8 mouse cellular contexts compared by ENCODE assay signal in genomic region chrX:143996716-143997115, GRCm38 (mm10).
A peak's percentile ranks its signal among the peaks of the same experiment; 100 is the strongest.
DNase-seq lines count a peak whose midpoint lies in the region; ATAC-seq lines count a peak whose summit lies in the region.

No protein-coding gene starts in this region.

- no peak overlapping the region for H3K4me2 ChIP-seq in forebrain, embryonic 11.5 days (ENCODE audit: low read depth, low read length, severe bottlenecking)
- H3K4me2 ChIP-seq in hindbrain, embryonic 13.5 days, result 0 out of 2 replicates have a peak overlapping the region, but pooled peaks have one; percentile 15
- H3K4me2 ChIP-seq in neural tube, embryonic 14.5 days (ENCODE audit: low read depth, low read length), result peak overlapping the region; percentile 12; the same call in 1 of the 2 replicates

- H3K9me3 ChIP-seq in forebrain, embryonic 11.5 days (ENCODE audit: control insufficient read depth, low read length), result no peaks in the 10 kb centered on the region
- H3K9me3 ChIP-seq in hindbrain, embryonic 13.5 days, result no peaks in the 10 kb centered on the region
- H3K9me3 ChIP-seq in neural tube, embryonic 14.5 days (ENCODE audit: control insufficient read depth, low read length), result no peaks in the 10 kb centered on the region

- H3K4me3 ChIP-seq in forebrain, embryonic 11.5 days (ENCODE audit: low read depth, low read length), result no peak overlapping the region
- H3K4me3 ChIP-seq in hindbrain, embryonic 13.5 days, result no peak overlapping the region
- H3K4me3 ChIP-seq in neural tube, embryonic 14.5 days (ENCODE audit: low read depth, low read length), result no peak overlapping the region

- no peaks in the 10 kb centered on the region for H3K4me1 ChIP-seq in forebrain, embryonic 11.5 days (replicated peaks; ENCODE audit: control insufficient read depth, insufficient read depth, low read length)
- no peaks in the 10 kb centered on the region for H3K4me1 ChIP-seq in hindbrain, embryonic 13.5 days (replicated peaks)
- H3K4me1 ChIP-seq in neural tube, embryonic 14.5 days (ENCODE audit: control insufficient read depth, insufficient read depth, low read length), result no peaks in the 10 kb centered on the region

- no peaks in the 10 kb centered on the region for H3K27me3 ChIP-seq in forebrain, embryonic 11.5 days (ENCODE audit: control insufficient read depth, insufficient read depth, low read length)
- H3K27me3 ChIP-seq in hindbrain, embryonic 13.5 days, result no peaks in the 10 kb centered on the region
- H3K27me3 ChIP-seq in neural tube, embryonic 14.5 days (ENCODE audit: control insufficient read depth, insufficient read depth, low read length), result no peaks in the 10 kb centered on the region

- DNase-seq in cerebellum, adult 11 months, result peak; percentile 6
- DNase-seq in cerebellum, adult 11-12 months, result no peak
- DNase-seq in R1 (ENCODE audit: low read depth, low spot score), result peak; percentile 1
- DNase-seq in forebrain, embryonic 11.5 days (ENCODE audit: low spot score), result peak; percentile 49
- DNase-seq in layer of hippocampus, postnatal 36 days, result peak; percentile 8 to 21

- no peak overlapping the region for H3K27ac ChIP-seq in forebrain, embryonic 11.5 days (ENCODE audit: low read depth, low read length)
- H3K27ac ChIP-seq in hindbrain, embryonic 13.5 days, result no peak overlapping the region
- H3K27ac ChIP-seq in neural tube, embryonic 14.5 days (ENCODE audit: low read depth, low read length), result no peak overlapping the region

- no peak overlapping the region for H3K9ac ChIP-seq in forebrain, embryonic 11.5 days (ENCODE audit: low read length)
- no peak overlapping the region for H3K9ac ChIP-seq in hindbrain, embryonic 13.5 days
- no peak overlapping the region for H3K9ac ChIP-seq in neural tube, embryonic 14.5 days (replicated peaks; ENCODE audit: low read depth, low read length)

- H3K36me3 ChIP-seq in forebrain, embryonic 11.5 days (ENCODE audit: control insufficient read depth, insufficient read depth, low read length), result no peaks in the 10 kb centered on the region
- H3K36me3 ChIP-seq in hindbrain, embryonic 13.5 days, result no peaks in the 10 kb centered on the region
- no peaks in the 10 kb centered on the region for H3K36me3 ChIP-seq in neural tube, embryonic 14.5 days (ENCODE audit: control insufficient read depth, insufficient read depth, low read length)

- ATAC-seq in forebrain, embryonic 11.5 days (replicated peaks; ENCODE audit: low FRiP score), result no peak
- no peak for ATAC-seq in hindbrain, embryonic 13.5 days (ENCODE audit: low FRiP score)
- ATAC-seq in neural tube, embryonic 14.5 days (ENCODE audit: low read depth), result no peak; the same call in 1 of the 2 replicates
- no peak for ATAC-seq in erythroid progenitor cell, adult 5-6 weeks (replicated peaks; ENCODE audit: low FRiP score, poor library complexity, severe bottlenecking)

- 45% methylated on average over 4 of the region's 4 CpGs for WGBS in forebrain, embryonic 11.5 days
- WGBS in hindbrain, embryonic 13.5 days, result 25% methylated on average over 4 of the region's 4 CpGs
- 28% methylated on average over 4 of the region's 4 CpGs for WGBS in neural tube, embryonic 14.5 days
